Mouse (Mus musculus): ENCODE measurements around the gene Slc7a10.

- no peak for TF ChIP-seq CTCF (IDR thresholded peaks at IDR 0.05; ENCODE audit: borderline replicate concordance, insufficient read depth, low read depth, low read length)
- no peak for TF ChIP-seq POLR2A (IDR thresholded peaks at IDR 0.05; ENCODE audit: borderline replicate concordance, insufficient read depth, low read length)
These were observed 22.1 kb upstream of the Slc7a10 start for GRCm38 (mm10) chr7:35164131-35164530.

Data from cerebellum, adult 2 months (tissue).